Mouse (Mus musculus) kidney, embryonic 15.5 days (tissue): ENCODE data around the gene Gm20816. TPM values are rescaled to one million over a fixed set of nuclear protein-coding genes. Genes with fewer than 3 reads are reported as not detected.
"Not testable (repeated sequence)": the region's sequence is repeated elsewhere in the genome, so short reads cannot be mapped to it uniquely, and the experiment has no call there.

ENCODE experiments used
- ATAC-seq: fragments of 200-750 bp; cut with Nextera tagmentation; replicated peaks from 2 replicates; pipeline ENCODE4 v1.8.0; 2017; ENCODE audit warnings: moderate TSS enrichment; ENCODE audit not compliant: low FRiP score
- H3K27ac ChIP-seq: fragments of 300-500 bp; sonication (generic); 2 replicates; pipeline ENCODE4 v1.5.1; 2015; ENCODE audit warnings: mild to moderate bottlenecking, inconsistent platforms
- H3K27me3 ChIP-seq: fragments of 300-500 bp; sonication (generic); 2 replicates; pipeline ENCODE4 v1.6.1; 2015; ENCODE audit warnings: inconsistent platforms
- H3K36me3 ChIP-seq: fragments of 300-500 bp; sonication (generic); 2 replicates; pipeline ENCODE4 v1.6.1; 2015; ENCODE audit warnings: inconsistent platforms
- H3K4me1 ChIP-seq: fragments of 300-500 bp; sonication (generic); 2 replicates; pipeline ENCODE4 v1.6.1; 2015; ENCODE audit warnings: inconsistent platforms
- H3K4me2 ChIP-seq: fragments of 300-500 bp; sonication (generic); 2 replicates; pipeline ENCODE4 v1.6.1; 2015; ENCODE audit warnings: moderate library complexity, mild to moderate bottlenecking, inconsistent platforms
- H3K4me3 ChIP-seq: fragments of 300-500 bp; sonication (generic); replicated peaks from 2 replicates; pipeline ENCODE4 v1.5.1; 2015; ENCODE audit warnings: mild to moderate bottlenecking, inconsistent platforms
- H3K9ac ChIP-seq: fragments of 300-500 bp; sonication (generic); 2 replicates; pipeline ENCODE4 v1.6.1; 2015; ENCODE audit warnings: mild to moderate bottlenecking, inconsistent platforms
- H3K9me3 ChIP-seq: fragments of 300-500 bp; sonication (generic); replicated peaks from 2 replicates; pipeline ENCODE4 v1.6.1; 2016; ENCODE audit warnings: inconsistent platforms
- WGBS: fragments of 180-500 bp; shearing (Covaris S2); methylation state at CpG from one replicate; pipeline ENCODE4 v1.1.7; 2015; ENCODE audit warnings: mixed read lengths; 5-methylcytosine and 5-hydroxymethylcytosine counted together
- polyA plus RNA-seq: library from polyadenylated mRNA; unstranded; fragments of >200 nt; fragmentation: Nextera tagmentation; extraction: Ambion mirVana; gene quantifications from 2 replicates; pipeline ENCODE4 v1.2.1, GENCODE M21; 2015

Gene Gm20816
- polyA plus RNA-seq, result not detected in 2 replicates

DNA sequence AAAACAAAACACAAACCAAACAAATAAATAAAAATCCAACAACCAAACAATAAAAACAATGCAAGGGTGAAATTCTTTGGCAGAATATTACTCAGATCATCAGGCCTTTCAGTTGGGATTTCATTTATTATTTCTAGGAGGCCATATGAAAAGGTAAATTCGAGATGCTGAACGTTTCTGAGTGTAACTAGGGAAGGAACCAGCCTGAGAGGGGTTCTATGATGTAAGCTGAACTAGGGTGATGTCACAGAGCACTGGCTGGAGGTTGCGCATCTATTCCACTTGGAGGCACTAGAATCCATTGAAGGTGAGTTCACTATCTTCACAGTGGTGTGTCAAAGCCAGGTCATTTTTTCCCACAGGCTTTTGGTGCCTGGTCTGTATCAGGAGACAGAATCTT, at the start of gene Gm20816:
Gene Gm20816 (plus strand): TSS at position 301 of the 400 bp plus-strand sequence.
- ATAC-seq, H3K36me3 ChIP-seq, H3K9ac ChIP-seq, H3K4me1 ChIP-seq, H3K4me3 ChIP-seq, H3K27me3 ChIP-seq, H3K4me2 ChIP-seq, H3K9me3 ChIP-seq, H3K27ac ChIP-seq: not testable (repeated sequence)
- no CpG with 5 or more reads among the region's 3 CpGs for WGBS

Other genes starting within 250 kb of the Gm20816 start
- gene Gm20937, start 243.1 kb upstream of the Gm20816 start, polyA plus RNA-seq, result not detected in 2 replicates